Mouse (Mus musculus): ENCODE results near the gene Aox2.

DNA sequence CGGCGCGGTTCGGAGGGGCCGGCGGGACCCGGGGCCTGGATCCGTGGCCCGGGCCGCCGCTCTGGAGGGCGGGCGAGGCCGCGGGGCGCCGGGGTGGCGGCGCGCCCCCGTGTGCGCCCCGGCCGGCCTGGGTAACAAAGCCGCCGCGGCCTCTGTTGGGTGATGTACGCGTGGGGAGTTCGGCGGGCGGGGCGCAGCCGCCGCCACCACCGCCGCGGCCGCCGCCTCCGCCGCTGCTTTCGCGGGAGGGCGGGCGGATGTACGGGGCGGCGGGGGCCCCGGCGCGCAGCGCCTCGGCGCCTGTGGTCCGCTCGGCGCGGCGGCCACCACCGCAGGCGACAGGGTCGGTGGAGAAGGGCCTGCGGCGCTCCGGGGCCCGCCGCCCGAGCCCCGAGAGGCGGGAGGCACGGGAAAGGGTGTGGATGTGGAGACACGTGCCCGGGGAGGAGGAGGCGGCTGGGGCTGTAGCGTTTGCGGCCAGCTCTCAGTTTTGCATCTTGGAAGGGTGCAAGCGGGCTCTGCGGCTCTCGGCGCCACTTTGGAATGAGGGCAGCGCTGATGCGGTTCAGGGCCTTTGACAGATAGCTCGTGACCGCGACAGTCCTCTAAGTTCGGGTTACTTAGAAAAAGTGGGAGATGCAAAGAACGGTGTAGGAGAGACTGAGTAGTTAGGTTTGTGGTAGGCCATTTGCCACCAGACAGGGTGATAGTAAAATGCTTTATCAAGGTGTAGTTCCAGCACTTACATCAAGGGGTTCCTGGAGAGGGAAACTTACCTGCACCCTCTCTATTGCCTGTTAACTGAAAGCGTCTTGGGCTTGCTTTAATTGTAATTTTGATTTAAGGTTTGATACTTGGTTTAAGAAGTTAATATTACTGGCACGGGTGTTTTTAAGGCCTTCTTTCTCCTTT is 115.4 kb downstream of the Aox2 start:
- TF ChIP-seq CTCF (IDR thresholded peaks at IDR 0.05; ENCODE audit: low read depth), result peak; percentile 12; the same call in 1 of the 2 replicates
- TF ChIP-seq EP300 (IDR thresholded peaks at IDR 0.05; ENCODE audit: low read depth), result no peak
